Mouse (Mus musculus) CH12.LX (cell line): ENCODE data around the gene Gm44511. TPM values are rescaled to one million over a fixed set of nuclear protein-coding genes. Genes with fewer than 3 reads are reported as not detected.

Source experiments
- DNase-seq: peaks from one replicate; pipeline ENCODE4 v3.0.0-alpha.2; 2013; ENCODE audit errors: extremely low read depth
- H3K27ac ChIP-seq: 2 replicates; pipeline ENCODE4 v1.5.1; 2012; ENCODE audit warnings: low read depth, mild to moderate bottlenecking, control low read depth, moderate library complexity; ENCODE audit not compliant: insufficient read depth
- H3K27me3 ChIP-seq: replicated peaks from 2 replicates; pipeline ENCODE3; 2012; ENCODE audit warnings: inconsistent platforms
- H3K36me3 ChIP-seq, 2 experiments: replicated peaks in 1 of 2; 2 replicates each; pipeline versions ENCODE3 to v1.6.1; 2012; ENCODE audit warnings: inconsistent platforms in 1 of 2, low read length in 1 of 2, mild to moderate bottlenecking in 1 of 2, mixed read lengths in 1 of 2, moderate library complexity in 1 of 2; ENCODE audit not compliant: control insufficient read depth in 1 of 2, insufficient read depth in 1 of 2
- H3K4me1 ChIP-seq, 2 experiments: 2 replicates each; pipeline ENCODE4 v1.6.1; 2012; ENCODE audit warnings: inconsistent platforms in 1 of 2, moderate library complexity in 1 of 2; ENCODE audit not compliant: insufficient read depth in 2 of 2, control insufficient read depth in 1 of 2
- H3K4me2 ChIP-seq: 2 replicates; pipeline ENCODE4 v1.6.1; 2012; ENCODE audit warnings: low read depth, mild to moderate bottlenecking, control low read depth; ENCODE audit not compliant: poor library complexity, insufficient read depth, severe bottlenecking
- H3K4me3 ChIP-seq, 3 experiments: fragments of 150-350 bp in 1 of 3; sonication (generic) in 1 of 3; replicated peaks in 1 of 3; 2 replicates each; pipeline versions ENCODE3 to v1.5.1; 2011 to 2012; ENCODE audit warnings: low read depth in 2 of 3, low read length in 2 of 3, mild to moderate bottlenecking in 2 of 3, moderate library complexity in 2 of 3, control low read depth in 1 of 3, improper control_type of control experiment in 1 of 3, inconsistent platforms in 1 of 3, mixed read lengths in 1 of 3; ENCODE audit not compliant: poor library complexity in 1 of 3
- H3K79me2 ChIP-seq: replicated peaks from 2 replicates; pipeline ENCODE4 v1.6.1; 2012; ENCODE audit warnings: mild to moderate bottlenecking, moderate library complexity; ENCODE audit not compliant: control insufficient read depth, poor library complexity, insufficient read depth, severe bottlenecking; ENCODE audit errors: extremely low read depth
- H3K9ac ChIP-seq: 2 replicates; pipeline ENCODE4 v1.6.1; 2012; ENCODE audit warnings: low read depth, mild to moderate bottlenecking, control low read depth, moderate library complexity; ENCODE audit not compliant: insufficient read depth
- H3K9me3 ChIP-seq: replicated peaks from 2 replicates; pipeline ENCODE3; 2012; ENCODE audit warnings: low read length, inconsistent platforms, mixed read lengths
- BHLHE40 ChIP-seq: IDR thresholded peaks from 2 replicates; pipeline ENCODE4 v1.6.1; 2011; ENCODE audit warnings: mild to moderate bottlenecking, low read depth, low read length, improper control_type of control experiment
- CHD2 ChIP-seq: IDR thresholded peaks from 2 replicates; pipeline ENCODE4 v1.6.1; 2011; ENCODE audit warnings: low read length, improper control_type of control experiment
- CTCF ChIP-seq, 2 experiments: IDR thresholded peaks in 1 of 2; conservative IDR thresholded peaks in 1 of 2; 2 replicates each; pipeline ENCODE4 v1.5.1; 2011 to 2012; ENCODE audit warnings: low read depth in 2 of 2, low read length in 2 of 2, improper control_type of control experiment in 1 of 2, inconsistent platforms in 1 of 2, mild to moderate bottlenecking in 1 of 2, moderate library complexity in 1 of 2
- E2F4 ChIP-seq: IDR thresholded peaks from 2 replicates; pipeline ENCODE4 v1.6.1; 2011; ENCODE audit warnings: low read depth, low read length, improper control_type of control experiment; ENCODE audit not compliant: insufficient replicate concordance
- GABPA ChIP-seq: IDR thresholded peaks from 2 replicates; pipeline ENCODE4 v1.6.1; 2012; ENCODE audit warnings: low read depth, low read length, improper control_type of control experiment, inconsistent platforms; ENCODE audit not compliant: insufficient replicate concordance
- HCFC1 ChIP-seq: IDR thresholded peaks from 2 replicates; pipeline ENCODE4 v1.6.1; 2012; ENCODE audit warnings: low read depth, mild to moderate bottlenecking, inconsistent platforms, low read length, improper control_type of control experiment
- JUN ChIP-seq: IDR thresholded peaks from 2 replicates; pipeline ENCODE4 v1.6.1; 2011; ENCODE audit warnings: low read depth, mild to moderate bottlenecking, low read length, improper control_type of control experiment, moderate library complexity; ENCODE audit not compliant: insufficient read depth
- JUND ChIP-seq: conservative IDR thresholded peaks from 2 replicates; pipeline ENCODE4 v1.6.1; 2011; ENCODE audit warnings: low read depth, low read length, improper control_type of control experiment
- MAZ ChIP-seq: IDR thresholded peaks from 2 replicates; pipeline ENCODE4 v1.6.1; 2012; ENCODE audit warnings: low read depth, mild to moderate bottlenecking, inconsistent platforms, low read length, improper control_type of control experiment, moderate library complexity
- MEF2A ChIP-seq: IDR thresholded peaks from 2 replicates; pipeline ENCODE4 v1.6.1; 2014; ENCODE audit warnings: low read depth, mild to moderate bottlenecking, inconsistent platforms, low read length, improper control_type of control experiment, borderline replicate concordance
- MXI1 ChIP-seq: IDR thresholded peaks from 2 replicates; pipeline ENCODE4 v1.6.1; 2011; ENCODE audit warnings: mild to moderate bottlenecking, low read depth, low read length, improper control_type of control experiment
- MYC ChIP-seq: IDR thresholded peaks from 2 replicates; pipeline ENCODE4 v1.6.1; 2011; ENCODE audit warnings: low read depth, mild to moderate bottlenecking, improper control_type of control experiment, low read length
- NRF1 ChIP-seq: IDR thresholded peaks from 2 replicates; pipeline ENCODE4 v1.6.1; 2014; ENCODE audit warnings: low read depth, mild to moderate bottlenecking, inconsistent platforms, low read length, improper control_type of control experiment, moderate library complexity
- POLR2AphosphoS2 ChIP-seq: IDR thresholded peaks from 2 replicates; pipeline ENCODE4 v1.6.1; 2011; ENCODE audit warnings: low read depth, low read length, improper control_type of control experiment
- SIN3A ChIP-seq: IDR thresholded peaks from 2 replicates; pipeline ENCODE4 v1.6.1; 2012; ENCODE audit warnings: low read length, improper control_type of control experiment, inconsistent platforms
- TBP ChIP-seq: conservative IDR thresholded peaks from 2 replicates; pipeline ENCODE4 v1.6.1; 2011; ENCODE audit warnings: low read depth, low read length, improper control_type of control experiment
- UBTF ChIP-seq: IDR thresholded peaks from 2 replicates; pipeline ENCODE4 v1.6.1; 2012; ENCODE audit warnings: low read depth, mild to moderate bottlenecking, inconsistent platforms, low read length, improper control_type of control experiment, moderate library complexity
- USF1 ChIP-seq: IDR thresholded peaks from 2 replicates; pipeline ENCODE4 v1.6.1; 2014; ENCODE audit warnings: low read depth, mild to moderate bottlenecking, inconsistent platforms, low read length, improper control_type of control experiment
- USF2 ChIP-seq: conservative IDR thresholded peaks from 2 replicates; pipeline ENCODE4 v1.6.1; 2011; ENCODE audit warnings: low read depth, low read length, improper control_type of control experiment
- ZC3H11A ChIP-seq: IDR thresholded peaks from 2 replicates; pipeline ENCODE4 v1.6.1; 2012; ENCODE audit warnings: low read depth, mild to moderate bottlenecking, inconsistent platforms, low read length, improper control_type of control experiment
- ZKSCAN1 ChIP-seq: IDR thresholded peaks from 2 replicates; pipeline ENCODE4 v1.6.1; 2012; ENCODE audit warnings: low read depth, inconsistent platforms, low read length, improper control_type of control experiment, borderline replicate concordance
- ZMIZ1 ChIP-seq: IDR thresholded peaks from 2 replicates; pipeline ENCODE4 v1.6.1; 2012; ENCODE audit warnings: low read depth, mild to moderate bottlenecking, inconsistent platforms, low read length, improper control_type of control experiment
- ZNF384 ChIP-seq: IDR thresholded peaks from 2 replicates; pipeline ENCODE4 v1.6.1; 2012; ENCODE audit warnings: low read depth, low read length, improper control_type of control experiment, inconsistent platforms
- dilution Hi-C: fragments of 300-500 bp; cut with MboI; formaldehyde crosslinking; loops from 2 replicates; pipeline ENCODE4 v1.14.3; 2020; ENCODE audit warnings: low sequenced_read_pairs; ENCODE audit not compliant: extremely low pct_unique_long_range_greater_than_20kb, extremely low pct_ligation_motif_present
- in situ Hi-C: fragments of 300-500 bp; cut with MboI; formaldehyde crosslinking; loops from 3 replicates; pipeline ENCODE4 v1.14.3; 2019; ENCODE audit warnings: low sequenced_read_pairs, low pct_ligation_motif_present, low pct_unique_long_range_greater_than_20kb, mixed read lengths
- polyA plus RNA-seq: library from polyadenylated mRNA; unstranded; fragments of >175 nt; gene quantifications from 2 replicates; pipeline ENCODE4 v1.2.1, GENCODE M21; 2012; ENCODE audit warnings: low read depth; ENCODE audit not compliant: insufficient read length
- total RNA-seq, 2 experiments: library from RNA; depleted of rRNA; stranded (reverse); fragments of 300-350 nt in 1 of 2; fragments of >200 nt in 1 of 2; gene quantifications; 2 replicates each; pipeline ENCODE4 v1.2.3; 2012 to 2014

Gm44511 gene
- total RNA-seq (2012; rRNA removed) (not detected in 2 replicates), total RNA-seq (2014; rRNA removed) (not detected in 2 replicates), polyA plus RNA-seq (not detected in 2 replicates)

- in situ Hi-C loops = loop anchor here (25.0 kb wide), 1 partner anchor 536 kb away; no protein-coding TSS in a partner anchor
- Histone ChIP-seq H3K4me1 (peaks cover 8 to 16% of the 10 kb centered on the region in 2 experiments), H3K27me3 (no peaks in the 10 kb centered on the region), H3K9me3 (no peaks in the 10 kb centered on the region), H3K27ac (no peak within 1 kb of the TSS), H3K79me2 (no peaks in the 10 kb centered on the region), H3K4me2 (0 out of 2 replicates have a peak within 1 kb of the TSS, but pooled peaks have one; percentile 36), H3K9ac (no peak within 1 kb of the TSS), H3K4me3 (no peak within 1 kb of the TSS), H3K36me3 (no peaks in the 10 kb centered on the region)
- dilution Hi-C loops = no loop called here
- no peak for DNase-seq
- TF ChIP-seq TBP (no peak), CTCF (conservative IDR thresholded peaks at IDR 0.05 in 1 of 2, IDR thresholded peaks at IDR 0.05 in 1 of 2; ENCODE audit: low read depth in 2 of 2, low read length in 2 of 2) (no peak), MEF2A (no peak), USF1 (no peak), E2F4 (no peak)
Observed at GRCm38 (mm10) chr6:128826132-128826531, at the start of gene Gm44511, which contains the start of gene Klrb1b. Gm44511 (minus strand) TSS chr6:128826315. Klrb1b (minus strand) TSS chr6:128826331.

GRCm38 (mm10) chr6:128871910-128872610 lies 45.9 kb upstream of the Gm44511 start:
- no peak for DNase-seq
- H3K9me3 ChIP-seq = no peaks in the 10 kb centered on the region
- no peak overlapping the region for H3K9ac ChIP-seq
- no peaks in the 10 kb centered on the region for H3K27me3 ChIP-seq
- no peak overlapping the region for H3K27ac ChIP-seq
- in situ Hi-C loops (no loop called here), dilution Hi-C loops (no loop called here)
- peaks cover 5 to 32% of the 10 kb centered on the region in 2 experiments; a peak in 3 of 4 replicates for H3K4me1 ChIP-seq
- TF ChIP-seq ZNF384 (peak; percentile 71), POLR2AphosphoS2 (no peak), ZC3H11A (no peak)
- H3K4me3 ChIP-seq = no peak overlapping the region
- peak overlapping the region; percentile 36; the same call in 1 of the 2 replicates for H3K4me2 ChIP-seq
- peaks cover 3 to 7% of the 10 kb centered on the region in 2 experiments for H3K36me3 ChIP-seq
- H3K79me2 ChIP-seq = peaks cover 38% of the 10 kb centered on the region

- no peak for DNase-seq
- Histone ChIP-seq H3K9ac (no peak overlapping the region), H3K9me3 (no peaks in the 10 kb centered on the region), H3K27ac (no peak overlapping the region), H3K4me1 (peaks cover 5 to 32% of the 10 kb centered on the region in 2 experiments; a peak in 3 of 4 replicates), H3K4me2 (no peak overlapping the region), H3K79me2 (peaks cover 38% of the 10 kb centered on the region), H3K4me3 (no peak overlapping the region), H3K36me3 (peaks cover 0 to 9% of the 10 kb centered on the region in 2 experiments), H3K27me3 (no peaks in the 10 kb centered on the region)
- dilution Hi-C loops (no loop called here), in situ Hi-C loops (no loop called here)
- no peak for TF ChIP-seq E2F4
- no peak for TF ChIP-seq JUN
- TF ChIP-seq GABPA = no peak
- TF ChIP-seq CHD2 = no peak
- TF ChIP-seq NRF1 = no peak
- no peak for TF ChIP-seq HCFC1
- TF ChIP-seq BHLHE40 = no peak
- no peak for TF ChIP-seq USF1
- TF ChIP-seq ZKSCAN1 = no peak
- no peak for TF ChIP-seq MYC
- TF ChIP-seq MAZ = no peak
- no peak for TF ChIP-seq MXI1
- TF ChIP-seq JUND = no peak
- TF ChIP-seq USF2 = no peak
- TF ChIP-seq SIN3A = no peak
- no peak for TF ChIP-seq UBTF
- TF ChIP-seq ZMIZ1 = no peak
- TF ChIP-seq CTCF (conservative IDR thresholded peaks at IDR 0.05 in 1 of 2, IDR thresholded peaks at IDR 0.05 in 1 of 2; ENCODE audit: low read depth in 2 of 2, low read length in 2 of 2) = no peak
Observed at GRCm38 (mm10) chr6:128868861-128869260, 42.7 kb upstream of the Gm44511 start.
